Mouse (Mus musculus) testis, adult 2 months (tissue): ENCODE data around the gene Sos1.

ENCODE experiments used
- CTCF ChIP-seq: fragments of 200-500 bp; IDR thresholded peaks from 2 replicates; pipeline ENCODE4 v1.5.1; 2012; ENCODE audit warnings: low read depth, mild to moderate bottlenecking, inconsistent platforms, low read length, moderate library complexity; ENCODE audit not compliant: control insufficient read depth, insufficient read depth, insufficient replicate concordance
- POLR2A ChIP-seq: fragments of 200-500 bp; IDR thresholded peaks from 2 replicates; pipeline ENCODE4 v1.6.1; 2012; ENCODE audit warnings: low read depth, mild to moderate bottlenecking, inconsistent platforms, low read length, moderate library complexity; ENCODE audit not compliant: control insufficient read depth

- TF ChIP-seq CTCF (no peak), POLR2A (no peak)
Observed at GRCm38 (mm10) chr17:80418572-80419210, 61.6 kb downstream of the Sos1 start.
